Mouse (Mus musculus): ENCODE data around the gene Cplx3. TPM values are rescaled to one million over a fixed set of nuclear protein-coding genes. Genes with fewer than 3 reads are reported as not detected.

Gene Cplx3
- polyA plus RNA-seq, 1 experiment from 2014 or later: not detected

DNA sequence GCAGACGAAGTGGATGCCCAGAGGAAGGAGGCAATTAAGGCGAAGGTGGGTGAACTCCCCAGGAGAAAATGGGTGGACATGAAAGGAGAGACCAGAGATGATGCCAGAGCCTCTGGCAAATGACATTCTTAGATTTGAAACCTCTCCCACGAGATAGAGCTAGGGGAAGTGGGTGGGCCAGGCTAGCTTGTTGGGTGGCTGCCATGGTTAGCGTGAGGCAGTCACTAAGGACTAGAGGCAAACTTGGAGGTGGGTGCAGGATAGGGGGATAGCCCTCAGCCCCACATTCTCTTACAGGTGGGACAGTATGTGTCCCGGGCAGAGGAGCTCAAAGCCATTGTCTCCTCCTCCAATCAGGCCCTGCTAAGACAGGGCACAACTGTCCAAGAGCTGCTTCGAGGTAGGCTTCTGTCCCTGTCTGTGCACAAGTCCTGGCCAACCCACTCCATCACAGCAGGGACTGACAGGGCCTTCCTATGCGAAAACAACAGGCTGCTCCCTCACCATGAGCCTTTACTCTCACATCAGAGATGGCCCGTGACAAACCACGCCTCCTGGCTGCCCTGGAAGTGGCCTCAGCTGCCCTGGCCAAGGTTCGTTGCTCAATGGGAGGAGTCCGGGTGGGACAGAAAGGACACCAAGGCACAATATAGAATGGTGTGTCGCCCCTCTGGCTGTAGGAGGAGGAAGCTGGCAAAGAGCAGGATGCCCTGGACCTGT, 12.5 kb downstream of the Cplx3 start:
- WGBS: 35% methylated on average over 12 of the region's 12 CpGs
- Histone ChIP-seq H3K4me3 (ENCODE audit: low read length) (no peak overlapping the region), H3K4me1 (ENCODE audit: insufficient read depth, low read length) (peaks cover 35% of the 10 kb centered on the region), H3K36me3 (ENCODE audit: insufficient read depth, low read length) (peaks cover 19% of the 10 kb centered on the region), H3K4me2 (replicated peaks; ENCODE audit: low read depth, low read length) (no peak overlapping the region), H3K9ac (replicated peaks; ENCODE audit: low read length) (no peak overlapping the region), H3K9me3 (ENCODE audit: low read length) (no peaks in the 10 kb centered on the region), H3K27me3 (ENCODE audit: insufficient read depth, low read length) (no peaks in the 10 kb centered on the region), H3K27ac (ENCODE audit: low read length) (no peak overlapping the region)
- peak; percentile 28 for ATAC-seq (ENCODE audit: low FRiP score, low TSS enrichment)

DNA sequence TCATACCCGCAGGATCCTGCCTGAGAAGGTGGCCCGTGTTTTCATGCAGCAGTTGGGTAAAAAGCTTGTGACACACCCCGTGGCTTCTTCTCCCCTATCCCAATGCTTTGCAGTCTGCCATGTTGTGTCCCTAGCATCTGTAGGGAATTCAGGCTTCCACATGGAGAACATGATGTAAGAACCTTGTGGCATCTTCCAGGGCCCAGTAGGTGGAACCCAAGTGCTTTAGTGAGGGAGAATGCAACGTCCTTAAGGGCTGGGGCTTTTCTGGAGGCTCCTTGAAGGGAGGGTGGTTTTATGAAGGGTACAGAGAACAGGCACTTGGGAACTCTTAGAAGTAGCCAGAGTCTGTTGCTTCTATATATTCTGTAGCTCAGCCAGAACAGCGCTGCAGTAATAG, 15.4 kb downstream of the Cplx3 start:
- 48% methylated on average over 5 of the region's 5 CpGs for WGBS
- peaks cover 22% of the 10 kb centered on the region for H3K4me1 ChIP-seq (ENCODE audit: insufficient read depth, low read length)
- ATAC-seq (ENCODE audit: low FRiP score, low TSS enrichment): no peak
- no peak overlapping the region for H3K27ac ChIP-seq (ENCODE audit: low read length)
- no peaks in the 10 kb centered on the region for H3K9me3 ChIP-seq (ENCODE audit: low read length)
- H3K4me2 ChIP-seq (replicated peaks; ENCODE audit: low read depth, low read length): peak overlapping the region; percentile 91; the same call in 1 of the 2 replicates
- H3K27me3 ChIP-seq (ENCODE audit: insufficient read depth, low read length): no peaks in the 10 kb centered on the region
- no peak overlapping the region for H3K9ac ChIP-seq (replicated peaks; ENCODE audit: low read length)
- H3K4me3 ChIP-seq (ENCODE audit: low read length): no peak overlapping the region
- H3K36me3 ChIP-seq (ENCODE audit: insufficient read depth, low read length): peaks cover 38% of the 10 kb centered on the region

DNA sequence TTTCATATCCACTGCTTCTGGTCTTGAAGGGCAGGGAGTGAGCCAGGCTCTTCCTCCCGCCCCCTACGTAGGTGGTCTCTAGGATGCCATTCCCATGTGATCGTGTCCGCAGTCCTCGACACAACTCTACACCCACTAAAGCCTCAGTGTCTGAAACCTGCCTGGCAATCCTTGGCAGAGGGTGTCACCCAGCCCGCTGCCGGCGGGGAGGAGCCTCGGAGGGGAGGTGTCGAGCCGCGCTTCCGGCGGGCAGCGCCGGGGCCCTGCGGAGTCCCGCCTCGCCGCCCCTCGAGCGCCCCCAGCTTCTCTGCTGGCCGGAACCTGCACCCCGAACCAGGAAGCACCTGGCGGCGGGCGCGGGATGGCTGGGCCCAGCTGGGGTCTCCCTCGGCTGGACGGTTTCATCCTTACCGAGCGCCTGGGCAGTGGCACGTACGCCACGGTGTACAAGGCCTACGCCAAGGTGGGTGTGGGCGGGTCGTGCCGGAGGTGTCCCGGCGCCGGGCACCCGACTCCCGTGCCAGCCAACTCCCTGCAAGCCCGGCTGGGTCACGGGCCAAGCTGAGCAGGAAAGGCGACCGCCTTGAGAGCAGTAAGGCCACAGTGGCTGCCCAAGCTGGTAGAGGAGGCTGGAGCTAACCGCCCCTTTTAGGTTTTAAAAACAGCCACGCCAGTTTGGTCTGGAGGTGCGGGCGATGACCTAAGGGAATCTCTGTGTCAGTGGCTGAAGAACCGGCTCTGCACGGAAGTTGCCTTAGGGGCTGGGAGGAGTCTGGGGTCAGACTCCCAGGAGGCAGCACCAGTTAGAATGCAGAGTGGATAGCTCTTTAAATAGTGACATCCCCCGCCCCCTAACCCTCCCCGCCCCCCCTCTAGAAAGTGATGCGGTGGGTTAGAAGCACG, 16.6 kb downstream of the Cplx3 start, which contains the start of gene Ulk3:
TSS of gene Ulk3 (plus strand) at position 229 of the 903 bp plus-strand sequence.
- peak within 1 kb of the TSS; percentile 91 for H3K27ac ChIP-seq (ENCODE audit: low read length)
- peak within 1 kb of the TSS; percentile 84 for H3K9ac ChIP-seq (replicated peaks; ENCODE audit: low read length)
- peak within 1 kb of the TSS; percentile 77 for H3K4me3 ChIP-seq (ENCODE audit: low read length)
- peak within 1 kb of the TSS; percentile 91 for H3K4me2 ChIP-seq (replicated peaks; ENCODE audit: low read depth, low read length)
- no peaks in the 10 kb centered on the region for H3K9me3 ChIP-seq (ENCODE audit: low read length)
- peaks cover 22% of the 10 kb centered on the region for H3K4me1 ChIP-seq (ENCODE audit: insufficient read depth, low read length)
- ATAC-seq (ENCODE audit: low FRiP score, low TSS enrichment): peak; percentile 83
- H3K36me3 ChIP-seq (ENCODE audit: insufficient read depth, low read length): peaks cover 28% of the 10 kb centered on the region
- under 1% methylated on average over 58 of the region's 58 CpGs for WGBS
- no peaks in the 10 kb centered on the region for H3K27me3 ChIP-seq (ENCODE audit: insufficient read depth, low read length)

- H3K9ac ChIP-seq (replicated peaks; ENCODE audit: low read length): no peak overlapping the region
- no peak overlapping the region for H3K4me3 ChIP-seq (ENCODE audit: low read length)
- no peaks in the 10 kb centered on the region for H3K9me3 ChIP-seq (ENCODE audit: low read length)
- no peak for ATAC-seq (ENCODE audit: low FRiP score, low TSS enrichment)
- H3K4me2 ChIP-seq (replicated peaks; ENCODE audit: low read depth, low read length): no peak overlapping the region
- no peaks in the 10 kb centered on the region for H3K27me3 ChIP-seq (ENCODE audit: insufficient read depth, low read length)
- WGBS: 86% methylated on average over 3 of the region's 3 CpGs
- H3K4me1 ChIP-seq (ENCODE audit: insufficient read depth, low read length): peaks cover 8% of the 10 kb centered on the region; the same call in 1 of the 2 replicates
- H3K36me3 ChIP-seq (ENCODE audit: insufficient read depth, low read length): peaks cover 52% of the 10 kb centered on the region
- H3K27ac ChIP-seq (ENCODE audit: low read length): no peak overlapping the region
These were observed 21.1 kb downstream of the Cplx3 start for GRCm38 (mm10) chr9:57584991-57585390.

DNA sequence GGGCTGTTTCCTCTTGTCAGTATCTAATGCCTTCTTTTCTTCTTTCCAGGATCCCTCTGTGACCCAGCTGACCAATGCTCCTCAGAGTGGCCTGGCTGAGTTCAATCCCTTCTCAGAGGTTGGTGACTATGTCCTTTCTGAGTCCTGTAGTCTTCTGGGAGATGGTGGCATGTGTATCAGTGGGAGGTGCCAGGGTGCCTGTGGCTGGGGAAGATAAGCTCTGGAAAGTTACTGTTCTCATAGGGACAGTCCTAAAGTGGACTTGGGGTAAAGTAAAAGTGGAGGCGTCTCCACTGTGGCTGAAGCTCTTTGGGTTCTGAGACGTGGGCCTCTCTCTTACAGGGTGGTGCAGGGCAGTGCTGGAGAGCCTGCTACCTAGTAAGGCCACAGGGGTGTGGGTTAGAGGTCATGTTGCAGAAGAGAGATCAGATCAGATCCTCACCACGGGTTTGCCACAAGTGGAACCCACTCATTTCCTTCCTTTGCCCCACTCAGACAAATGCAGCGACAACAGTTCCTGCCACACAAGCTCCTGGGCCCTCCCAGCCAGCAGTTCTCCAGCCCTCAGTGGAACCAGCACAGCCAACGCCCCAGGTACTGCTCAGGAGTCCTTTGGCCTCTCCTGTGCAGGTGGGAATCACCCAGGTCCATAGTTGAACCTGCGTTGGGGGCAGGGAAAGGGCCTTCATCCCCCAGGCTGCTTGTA, 28.8 kb downstream of the Cplx3 start:
- no peaks in the 10 kb centered on the region for H3K9me3 ChIP-seq (ENCODE audit: low read length)
- peaks cover 46% of the 10 kb centered on the region for H3K36me3 ChIP-seq (ENCODE audit: insufficient read depth, low read length)
- 86% methylated on average over 6 of the region's 6 CpGs for WGBS

GRCm38 (mm10) chr9:57575577-57575976, 30.5 kb downstream of the Cplx3 start:
- Histone ChIP-seq H3K27me3 (ENCODE audit: insufficient read depth, low read length) (no peaks in the 10 kb centered on the region), H3K9ac (replicated peaks; ENCODE audit: low read length) (no peak overlapping the region), H3K9me3 (ENCODE audit: low read length) (no peaks in the 10 kb centered on the region), H3K4me3 (ENCODE audit: low read length) (no peak overlapping the region), H3K4me1 (ENCODE audit: insufficient read depth, low read length) (no peaks in the 10 kb centered on the region), H3K36me3 (ENCODE audit: insufficient read depth, low read length) (peaks cover 29% of the 10 kb centered on the region; the same call in 1 of the 2 replicates), H3K27ac (ENCODE audit: low read length) (no peak overlapping the region), H3K4me2 (replicated peaks; ENCODE audit: low read depth, low read length) (no peak overlapping the region)
- no peak for ATAC-seq (ENCODE audit: low FRiP score, low TSS enrichment)
- WGBS: 81% methylated on average over 3 of the region's 3 CpGs

More for the DNA sequence above, 28.8 kb downstream of the Cplx3 start:
- Histone ChIP-seq H3K27me3 (ENCODE audit: insufficient read depth, low read length) (no peaks in the 10 kb centered on the region), H3K4me3 (ENCODE audit: low read length) (no peak overlapping the region), H3K4me1 (ENCODE audit: insufficient read depth, low read length) (no peaks in the 10 kb centered on the region), H3K27ac (ENCODE audit: low read length) (no peak overlapping the region), H3K4me2 (replicated peaks; ENCODE audit: low read depth, low read length) (no peak overlapping the region), H3K9ac (replicated peaks; ENCODE audit: low read length) (no peak overlapping the region)
- ATAC-seq (ENCODE audit: low FRiP score, low TSS enrichment): no peak

- H3K9me3 ChIP-seq (ENCODE audit: low read length): no peaks in the 10 kb centered on the region
- H3K4me2 ChIP-seq (replicated peaks; ENCODE audit: low read depth, low read length): no peak overlapping the region
- ATAC-seq (ENCODE audit: low FRiP score, low TSS enrichment): no peak
- no peaks in the 10 kb centered on the region for H3K4me1 ChIP-seq (ENCODE audit: insufficient read depth, low read length)
- H3K27me3 ChIP-seq (ENCODE audit: insufficient read depth, low read length): no peaks in the 10 kb centered on the region
- H3K27ac ChIP-seq (ENCODE audit: low read length): no peak overlapping the region
- H3K4me3 ChIP-seq (ENCODE audit: low read length): no peak overlapping the region
- peaks cover 30% of the 10 kb centered on the region; the same call in 1 of the 2 replicates for H3K36me3 ChIP-seq (ENCODE audit: insufficient read depth, low read length)
- no peak overlapping the region for H3K9ac ChIP-seq (replicated peaks; ENCODE audit: low read length)
These were observed 31.7 kb downstream of the Cplx3 start for GRCm38 (mm10) chr9:57574397-57574796.

GRCm38 (mm10) chr9:57568500-57568899, 37.6 kb downstream of the Cplx3 start:
- Histone ChIP-seq H3K9ac (replicated peaks; ENCODE audit: low read length) (no peak overlapping the region), H3K36me3 (ENCODE audit: insufficient read depth, low read length) (peaks cover 24% of the 10 kb centered on the region), H3K4me2 (replicated peaks; ENCODE audit: low read depth, low read length) (no peak overlapping the region), H3K9me3 (ENCODE audit: low read length) (no peaks in the 10 kb centered on the region), H3K4me3 (ENCODE audit: low read length) (no peak overlapping the region), H3K27me3 (ENCODE audit: insufficient read depth, low read length) (no peaks in the 10 kb centered on the region), H3K4me1 (ENCODE audit: insufficient read depth, low read length) (peaks cover 26% of the 10 kb centered on the region), H3K27ac (ENCODE audit: low read length) (no peak overlapping the region)
- WGBS: 94% methylated on average over 6 of the region's 6 CpGs
- ATAC-seq (ENCODE audit: low FRiP score, low TSS enrichment): no peak

DNA sequence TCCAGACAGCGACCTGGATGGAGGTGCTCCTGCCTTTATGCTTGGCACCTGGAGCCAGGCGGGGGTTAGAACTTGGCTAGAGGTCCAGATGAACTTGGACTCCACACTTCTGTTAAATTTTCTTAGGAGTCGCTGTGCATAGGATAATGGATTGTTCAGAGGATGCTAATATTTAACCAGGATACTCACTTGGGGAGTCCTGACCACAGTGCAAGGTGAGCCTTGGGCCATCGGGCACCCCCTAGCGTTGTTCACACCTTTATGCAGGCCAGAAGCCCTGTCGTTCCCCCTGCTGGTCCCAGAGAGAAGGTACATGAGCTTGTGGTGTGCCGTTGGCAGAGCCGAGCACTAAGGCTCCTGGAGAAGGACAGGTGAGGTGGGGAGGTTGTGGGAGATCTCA, 39.2 kb downstream of the Cplx3 start:
- 46% methylated on average over 8 of the region's 8 CpGs for WGBS
- ATAC-seq (ENCODE audit: low FRiP score, low TSS enrichment): peak; percentile 73
- peaks cover 21% of the 10 kb centered on the region for H3K36me3 ChIP-seq (ENCODE audit: insufficient read depth, low read length)
- H3K9me3 ChIP-seq (ENCODE audit: low read length): no peaks in the 10 kb centered on the region
- H3K27ac ChIP-seq (ENCODE audit: low read length): peak overlapping the region; percentile 77
- no peak overlapping the region for H3K4me2 ChIP-seq (replicated peaks; ENCODE audit: low read depth, low read length)
- H3K4me1 ChIP-seq (ENCODE audit: insufficient read depth, low read length): peaks cover 41% of the 10 kb centered on the region
- no peaks in the 10 kb centered on the region for H3K27me3 ChIP-seq (ENCODE audit: insufficient read depth, low read length)
- H3K9ac ChIP-seq (replicated peaks; ENCODE audit: low read length): 0 out of 2 replicates have a peak overlapping the region, but pooled peaks have one; percentile 1
- H3K4me3 ChIP-seq (ENCODE audit: low read length): no peak overlapping the region
